Mouse (Mus musculus): ENCODE measurements around the gene Kcne3.

DNA sequence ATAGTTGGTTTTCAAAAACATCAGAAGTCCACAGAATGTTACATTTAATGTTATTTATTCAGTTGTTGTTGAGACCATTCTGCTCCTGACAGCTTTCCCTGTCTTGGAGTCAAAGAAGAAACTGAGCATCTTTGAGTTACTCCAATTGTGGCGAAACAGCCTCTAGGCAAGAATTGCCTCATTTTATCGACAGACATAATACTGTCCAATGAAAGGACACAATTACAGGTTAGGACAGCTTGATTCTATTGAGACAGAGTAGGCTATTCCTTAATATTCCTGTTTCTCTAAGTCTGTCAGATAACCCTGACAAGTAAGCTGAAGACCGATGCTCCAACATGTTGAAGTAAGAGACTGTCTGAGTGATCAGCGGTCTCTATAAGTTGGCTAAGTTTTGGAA is 38.2 kb upstream of the Kcne3 start:
- TF ChIP-seq CTCF (IDR thresholded peaks at IDR 0.05; ENCODE audit: control insufficient read depth, insufficient read depth, insufficient replicate concordance, low read depth, low read length), result no peak
- TF ChIP-seq POLR2A (IDR thresholded peaks at IDR 0.05; ENCODE audit: control insufficient read depth, low read depth, low read length), result no peak
